Mouse (Mus musculus) ES-Bruce4 (cell line): ENCODE measurements around the gene Adam17.

Experiments
- CTCF ChIP-seq: IDR thresholded peaks from one replicate; pipeline ENCODE4 v1.8.1; 2011; ENCODE audit warnings: low read depth, low read length
- EP300 ChIP-seq: IDR thresholded peaks from 2 replicates; pipeline ENCODE4 v1.6.1; 2011; ENCODE audit warnings: low read depth, low read length; ENCODE audit not compliant: insufficient read depth
- POLR2A ChIP-seq: IDR thresholded peaks from one replicate; pipeline ENCODE4 v1.8.1; 2011; ENCODE audit warnings: low read length; ENCODE audit not compliant: insufficient read depth

DNA sequence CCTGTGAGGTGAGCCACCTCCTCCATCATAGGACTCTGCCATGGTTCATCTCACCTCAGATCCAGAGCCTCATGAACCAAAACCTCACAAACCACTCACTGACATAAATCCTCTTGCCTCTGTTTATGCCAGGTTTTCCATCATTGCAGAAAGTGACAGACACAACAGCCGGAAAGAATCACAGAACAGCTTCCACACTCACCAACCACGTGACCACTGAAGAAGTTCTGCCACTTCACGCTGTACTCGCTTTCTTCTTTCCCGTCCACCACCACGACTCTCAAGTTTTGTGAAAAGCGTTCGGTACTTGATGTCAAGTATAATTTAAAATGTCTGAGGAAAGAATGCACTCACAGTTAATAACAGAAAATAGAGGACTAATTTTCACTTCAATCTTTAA lies 19.8 kb downstream of the Adam17 start:
- TF ChIP-seq POLR2A (no peak), CTCF (no peak), EP300 (no peak)
